Mouse (Mus musculus) spleen, adult 10 weeks (tissue): ENCODE results near the gene Olfr452. TPM values are rescaled to one million over a fixed set of nuclear protein-coding genes. Genes with fewer than 3 reads are reported as not detected.

Experiments
- polyA plus RNA-seq: library from polyadenylated mRNA; stranded (reverse); fragments of 350-450 nt; fragmentation: Illumina TruSeq; extraction: RNeasy Lipid Tissue Mini Kit (QIAGEN cat#74804); gene quantifications from one replicate; pipeline ENCODE4 v1.2.3, GENCODE M21; 2015; ENCODE audit warnings: low replicate concordance; ENCODE audit not compliant: insufficient read depth

Olfr452 gene
- polyA plus RNA-seq = not detected

GRCm38 (mm10) chr6:42784793-42785192, at the start of gene Olfr452:
Gene Olfr452 (plus strand): TSS chr6:42785093.

GRCm38 (mm10) chr6:42739071-42739470, 45.8 kb upstream of the Olfr452 start, which contains the start of gene Olfr453:
Gene Olfr453 (plus strand): TSS chr6:42739371.

GRCm38 (mm10) chr6:42756104-42756503, 28.8 kb upstream of the Olfr452 start, which contains the start of gene Olfr38:
Gene Olfr38 (plus strand): TSS chr6:42756404.

GRCm38 (mm10) chr6:42811639-42812038, 26.7 kb downstream of the Olfr452 start, which contains the start of gene Olfr450:
Gene Olfr450 (plus strand): TSS chr6:42811939.

GRCm38 (mm10) chr6:42834084-42834483, 49.2 kb downstream of the Olfr452 start, which contains the start of gene Olfr449:
Gene Olfr449 (plus strand): TSS chr6:42834384.

Other genes with a start within 250 kb of the Olfr452 start
- gene Olfr455, start 237.5 kb upstream of the Olfr452 start, polyA plus RNA-seq = not detected
- gene Tcaf3, start 187.4 kb upstream of the Olfr452 start, polyA plus RNA-seq = not detected
- gene Tcaf2, start 139.8 kb upstream of the Olfr452 start, polyA plus RNA-seq = 1.8 TPM
- 8.8 TPM for gene Tcaf1, start 75.0 kb upstream of the Olfr452 start, polyA plus RNA-seq
- gene Olfr453, start 45.7 kb upstream of the Olfr452 start, polyA plus RNA-seq = not detected
- not detected for gene Olfr38, start 28.7 kb upstream of the Olfr452 start, polyA plus RNA-seq
- not detected for gene Olfr450, start 26.8 kb downstream of the Olfr452 start, polyA plus RNA-seq
- not detected for gene Olfr449, start 49.3 kb downstream of the Olfr452 start, polyA plus RNA-seq
- gene Olfr448, start 105.3 kb downstream of the Olfr452 start, polyA plus RNA-seq = not detected
- not detected for gene Olfr447, start 123.8 kb downstream of the Olfr452 start, polyA plus RNA-seq
- not detected for gene Olfr446, start 136.3 kb downstream of the Olfr452 start, polyA plus RNA-seq
- gene Olfr444, start 164.0 kb downstream of the Olfr452 start, polyA plus RNA-seq = not detected